Mouse (Mus musculus): ENCODE measurements around the gene Slc10a7. TPM values are rescaled to one million over a fixed set of nuclear protein-coding genes. Genes with fewer than 3 reads are reported as not detected.

Slc10a7 gene
- polyA plus RNA-seq (2012; rRNA removed): 4.0 TPM in 2 replicates

DNA sequence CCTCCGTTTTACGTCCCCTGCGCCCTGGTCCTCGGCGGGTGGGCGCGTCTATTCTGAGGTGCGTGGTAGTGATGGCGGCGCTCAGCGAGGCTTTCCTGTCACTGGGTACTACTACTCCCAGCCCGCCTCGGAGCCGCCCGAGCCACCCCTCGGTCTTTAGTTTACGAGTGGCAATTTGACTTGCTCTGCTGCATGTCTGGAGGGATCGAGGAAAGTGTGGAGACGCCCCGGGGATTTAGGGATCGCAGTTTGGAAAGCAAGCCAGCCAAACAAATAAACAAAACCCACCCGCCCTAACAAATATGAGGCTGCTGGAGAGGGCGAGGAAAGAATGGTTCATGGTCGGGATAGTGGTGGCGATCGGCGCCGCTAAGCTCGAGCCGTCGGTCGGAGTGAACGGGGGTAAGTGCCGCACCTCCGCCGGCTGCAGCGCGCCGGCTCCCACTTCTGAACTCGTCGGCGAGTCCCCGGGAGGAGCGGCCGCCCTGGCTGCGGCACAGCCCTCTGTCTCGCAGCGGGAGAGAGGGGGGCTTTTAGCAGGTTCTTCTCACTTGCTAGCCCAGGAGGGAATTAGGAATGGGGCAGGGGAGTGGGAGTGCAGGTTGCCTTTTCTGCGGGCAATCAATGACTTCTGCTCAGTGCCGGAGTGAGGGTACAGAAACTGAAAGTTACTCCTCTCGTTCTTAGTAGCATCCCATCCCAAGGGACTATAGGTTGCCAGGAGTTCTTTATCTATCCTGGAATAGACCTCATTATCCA, at the start of gene Slc10a7:
Gene Slc10a7, plus strand, starts transcription at position 74 of the 759 bp plus-strand sequence.

DNA sequence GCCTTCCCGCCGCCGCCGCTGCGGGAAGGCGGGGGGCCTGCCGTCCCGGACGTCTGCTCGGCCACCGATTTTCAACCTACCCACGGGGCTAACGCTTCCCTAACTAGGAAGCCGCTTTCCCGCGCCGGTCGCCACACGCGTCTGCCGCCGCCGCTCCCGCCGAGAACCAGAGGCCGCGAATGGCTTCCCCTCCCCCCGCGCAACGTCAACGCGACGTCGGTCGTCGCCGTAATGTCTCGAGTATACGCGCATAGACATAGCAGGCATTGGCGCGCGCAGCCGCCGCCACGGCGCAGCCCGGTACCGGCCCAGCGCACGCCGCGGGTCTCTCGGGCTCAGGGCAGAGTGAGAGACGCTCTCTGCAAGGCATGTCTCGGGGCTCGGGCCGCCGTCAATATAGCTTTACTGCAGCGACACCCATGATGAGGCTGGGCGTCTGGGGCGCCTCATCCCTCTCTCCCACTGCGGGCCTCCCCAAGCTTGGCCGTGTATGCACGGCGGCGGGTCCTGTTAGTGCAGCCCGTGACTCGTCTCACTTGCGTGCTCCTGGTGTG, 350 bp upstream of the Slc10a7 start, which contains the start of gene Rbmxl1:
Gene Rbmxl1, minus strand, starts transcription at position 180 of the 554 bp plus-strand sequence.

Other genes with a start within 250 kb of the Slc10a7 start
- not detected in 2 replicates for gene Pou4f2, start 72.7 kb upstream of the Slc10a7 start, polyA plus RNA-seq (2012; rRNA removed)
- 39.5 and 41.4 TPM in 2 replicates for gene Rbmxl1, start 448 bp upstream of the Slc10a7 start, polyA plus RNA-seq (2012; rRNA removed)